Mouse (Mus musculus): ENCODE measurements around the gene Slc8a1.

Slc8a1 gene

GRCm38 (mm10) chr17:81738311-81738755, at the start of gene Slc8a1:
Slc8a1 (minus strand) TSS chr17:81738377.
- DNase-seq (ENCODE audit: low read depth) = no peak

- DNase-seq (ENCODE audit: low read depth) = peak; percentile 15
These were observed 49.2 kb upstream of the Slc8a1 start for GRCm38 (mm10) chr17:81787350-81787749.

GRCm38 (mm10) chr17:81782326-81782725, 44.1 kb upstream of the Slc8a1 start:
- DNase-seq (ENCODE audit: low read depth) = no peak

- no peak for DNase-seq (ENCODE audit: low read depth)
These were observed 43.3 kb upstream of the Slc8a1 start for GRCm38 (mm10) chr17:81781491-81781890.

- DNase-seq (ENCODE audit: low read depth) = no peak
These were observed 41.7 kb upstream of the Slc8a1 start for GRCm38 (mm10) chr17:81779883-81780282.

- no peak for DNase-seq (ENCODE audit: low read depth)
These were observed 12.5 kb upstream of the Slc8a1 start for GRCm38 (mm10) chr17:81750664-81751063.

GRCm38 (mm10) chr17:81743034-81743433, 4.9 kb upstream of the Slc8a1 start:
- DNase-seq (ENCODE audit: low read depth) = no peak

GRCm38 (mm10) chr17:81740576-81740975, 2.4 kb upstream of the Slc8a1 start:
- no peak for DNase-seq (ENCODE audit: low read depth)

- DNase-seq (ENCODE audit: low read depth) = no peak
These were observed 398 bp downstream of the Slc8a1 start for GRCm38 (mm10) chr17:81737779-81738178.

GRCm38 (mm10) chr17:81737309-81737708, 868 bp downstream of the Slc8a1 start:
- DNase-seq (ENCODE audit: low read depth) = no peak

- no peak for DNase-seq (ENCODE audit: low read depth)
These were observed 2.6 kb downstream of the Slc8a1 start for GRCm38 (mm10) chr17:81735583-81735982.

GRCm38 (mm10) chr17:81729891-81730290, 8.3 kb downstream of the Slc8a1 start:
- DNase-seq (ENCODE audit: low read depth) = no peak

GRCm38 (mm10) chr17:81712273-81712751, 25.9 kb downstream of the Slc8a1 start:
- no peak for DNase-seq (ENCODE audit: low read depth)

GRCm38 (mm10) chr17:81704761-81705160, 33.4 kb downstream of the Slc8a1 start:
- DNase-seq (ENCODE audit: low read depth) = no peak

GRCm38 (mm10) chr17:81703258-81703657, 34.9 kb downstream of the Slc8a1 start:
- DNase-seq (ENCODE audit: low read depth) = no peak

GRCm38 (mm10) chr17:81701701-81702100, 36.5 kb downstream of the Slc8a1 start:
- DNase-seq (ENCODE audit: low read depth) = no peak

GRCm38 (mm10) chr17:81698789-81699188, 39.4 kb downstream of the Slc8a1 start:
- DNase-seq (ENCODE audit: low read depth) = no peak

- no peak for DNase-seq (ENCODE audit: low read depth)
These were observed 40.5 kb downstream of the Slc8a1 start for GRCm38 (mm10) chr17:81697695-81698094.

- DNase-seq (ENCODE audit: low read depth) = no peak
These were observed 43.2 kb downstream of the Slc8a1 start for GRCm38 (mm10) chr17:81694977-81695376.

- no peak for DNase-seq (ENCODE audit: low read depth)
These were observed 58.6 kb downstream of the Slc8a1 start for GRCm38 (mm10) chr17:81679616-81680015.

GRCm38 (mm10) chr17:81677450-81677849, 60.7 kb downstream of the Slc8a1 start:
- DNase-seq (ENCODE audit: low read depth) = no peak

- DNase-seq (ENCODE audit: low read depth) = no peak
These were observed 62.0 kb downstream of the Slc8a1 start for GRCm38 (mm10) chr17:81676203-81676602.

- DNase-seq (ENCODE audit: low read depth) = no peak
These were observed 66.9 kb downstream of the Slc8a1 start for GRCm38 (mm10) chr17:81671245-81671644.

GRCm38 (mm10) chr17:81669816-81670691, 68.1 kb downstream of the Slc8a1 start:
- no peak for DNase-seq (ENCODE audit: low read depth)
